Mouse (Mus musculus): ENCODE measurements around the gene Espn.
A peak's percentile ranks its signal among the peaks of the same experiment; 100 is the strongest.

GRCm38 (mm10) chr4:152136112-152136875, 15.9 kb downstream of the Espn start:
- TF ChIP-seq CTCF (conservative IDR thresholded peaks at IDR 0.05; ENCODE audit: insufficient read depth, insufficient read length, low read depth, low read length) (peak; percentile 62), POLR2A (IDR thresholded peaks at IDR 0.05; ENCODE audit: low read depth, low read length) (no peak)

Data from kidney, adult 2 months (tissue).